Mouse (Mus musculus) kidney, postnatal 10 days (tissue): ENCODE results near the gene Pllp.

Experiments used
- DNase-seq: peaks from one replicate; pipeline ENCODE4 v3.0.0; 2021; ENCODE audit warnings: mixed read lengths

Pllp gene

DNA sequence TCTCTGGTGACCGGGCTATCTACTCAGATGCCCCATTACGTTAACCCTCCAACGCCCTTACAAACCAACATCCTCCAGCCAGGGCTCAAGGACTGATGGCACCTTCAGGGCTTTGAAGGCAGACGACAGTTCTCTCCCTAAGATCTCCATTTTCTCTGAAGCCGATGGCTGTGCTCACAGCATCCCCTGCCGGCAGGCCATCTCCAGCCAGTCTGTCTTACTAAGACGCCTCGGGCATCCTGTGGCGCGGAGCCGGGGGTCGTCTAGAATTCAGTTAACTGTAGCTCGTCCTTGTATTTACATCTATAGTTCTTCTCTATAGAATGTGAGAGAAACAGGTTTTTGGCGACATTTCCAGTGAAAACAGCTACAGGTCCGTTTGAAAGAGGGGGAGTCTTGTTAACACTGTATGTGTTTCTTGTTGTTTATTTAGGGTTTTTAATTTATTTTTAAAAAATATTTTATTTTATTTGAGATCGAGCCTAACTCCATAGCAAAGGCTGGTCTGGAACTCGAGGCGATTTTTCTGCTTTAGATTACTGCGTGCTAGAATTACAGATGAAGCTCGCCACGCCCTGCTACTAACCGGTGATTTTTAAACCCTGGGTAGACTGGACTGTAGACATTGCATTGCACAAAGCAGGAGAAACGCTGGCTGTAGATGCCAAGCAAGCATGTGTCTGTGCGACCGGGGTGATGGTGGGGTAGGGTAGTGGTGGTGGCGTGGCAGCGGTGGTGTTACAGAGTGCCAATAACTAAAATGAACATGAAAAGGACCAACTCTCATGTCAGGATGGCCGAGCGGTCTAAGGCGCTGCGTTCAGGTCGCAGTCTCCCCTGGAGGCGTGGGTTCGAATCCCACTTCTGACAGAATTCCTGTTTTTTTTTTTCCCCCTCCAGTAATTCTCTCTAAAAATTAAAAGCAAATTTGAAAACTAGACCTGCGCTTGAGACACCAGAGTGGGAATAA is 7.1 kb upstream of the Pllp start:
- DNase-seq, result peak; percentile 91

DNA sequence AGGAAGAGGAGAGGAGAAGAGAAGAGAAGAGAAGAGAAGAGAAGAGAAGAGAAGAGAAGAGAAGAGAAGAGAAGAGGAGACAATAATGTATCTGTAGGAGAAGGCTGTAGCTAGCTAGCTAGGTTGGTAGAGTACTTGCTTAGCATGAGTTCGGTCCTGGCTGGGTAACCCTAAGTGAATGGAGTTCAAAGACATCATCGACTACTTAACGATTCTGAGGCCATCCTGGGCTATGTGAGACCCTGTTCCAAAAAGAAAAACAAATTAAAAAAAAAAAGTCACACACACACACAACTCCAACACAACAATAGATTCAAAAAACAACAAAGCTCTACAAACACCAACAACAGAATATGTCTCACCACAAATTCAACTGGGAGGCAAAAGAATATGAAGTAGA is 6.1 kb upstream of the Pllp start:
- no peak for DNase-seq

DNA sequence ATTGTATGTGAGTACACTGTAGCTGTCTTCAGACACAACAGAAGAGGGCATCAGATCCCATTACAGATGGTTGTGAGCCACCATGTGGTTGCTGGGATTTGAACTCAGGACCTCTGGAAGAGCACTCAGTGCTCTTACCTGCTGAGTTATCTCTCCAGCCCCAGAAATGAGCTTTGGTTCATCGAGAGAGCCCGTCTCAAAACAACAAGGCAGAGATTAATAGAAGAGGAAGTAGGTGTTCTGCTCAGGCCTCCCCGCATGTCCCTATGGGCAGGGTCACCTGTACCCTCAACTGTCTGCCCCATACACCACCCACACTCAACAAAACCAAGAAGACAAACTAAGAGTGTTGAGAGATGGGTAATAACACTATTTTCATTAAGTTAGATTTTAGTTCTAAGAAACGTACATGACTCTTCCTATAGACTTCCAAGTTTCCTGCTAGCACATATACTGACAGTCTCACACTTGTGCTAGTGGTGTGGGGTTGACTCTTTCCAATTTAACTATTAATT is 4.4 kb upstream of the Pllp start:
- no peak for DNase-seq

DNA sequence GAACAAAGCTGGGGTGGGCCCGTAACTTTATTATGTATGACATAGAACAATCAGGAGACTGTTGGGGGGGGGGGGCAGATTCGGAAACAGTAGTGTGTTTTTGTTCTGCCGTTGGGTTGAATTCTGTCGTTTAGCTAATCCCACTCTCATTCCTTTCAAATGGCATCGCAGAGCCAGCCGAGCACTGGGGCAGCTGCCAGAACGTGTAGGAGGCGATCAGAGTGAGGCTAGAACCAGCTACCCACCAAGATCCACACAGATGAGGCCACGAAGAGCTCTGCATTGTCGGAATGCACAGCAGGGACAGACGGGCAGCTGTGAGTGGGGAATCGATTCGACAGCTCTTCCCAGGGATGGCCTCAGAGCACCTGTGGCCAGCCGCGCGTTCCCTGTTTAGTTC is 3.3 kb upstream of the Pllp start:
- DNase-seq, result no peak

DNA sequence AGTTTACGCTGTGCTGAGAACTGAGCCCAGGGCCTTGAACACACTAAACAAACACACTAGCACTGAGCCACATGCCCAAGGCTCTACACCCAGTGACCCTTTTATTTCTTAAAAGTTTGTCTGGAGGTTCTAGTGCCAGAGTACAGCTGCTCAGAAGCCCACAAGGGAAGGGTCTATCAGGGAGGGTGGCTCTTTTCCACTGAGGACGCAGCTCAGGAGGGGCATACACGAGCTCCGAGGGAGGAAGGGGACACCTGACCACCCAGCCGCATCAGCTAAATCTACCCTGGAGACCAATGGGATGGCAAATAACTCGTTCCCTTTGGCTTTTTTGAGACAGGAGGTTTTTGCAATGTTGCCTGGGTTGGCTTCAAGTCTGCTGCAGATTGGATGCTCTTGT is 1.9 kb upstream of the Pllp start:
- no peak for DNase-seq

DNA sequence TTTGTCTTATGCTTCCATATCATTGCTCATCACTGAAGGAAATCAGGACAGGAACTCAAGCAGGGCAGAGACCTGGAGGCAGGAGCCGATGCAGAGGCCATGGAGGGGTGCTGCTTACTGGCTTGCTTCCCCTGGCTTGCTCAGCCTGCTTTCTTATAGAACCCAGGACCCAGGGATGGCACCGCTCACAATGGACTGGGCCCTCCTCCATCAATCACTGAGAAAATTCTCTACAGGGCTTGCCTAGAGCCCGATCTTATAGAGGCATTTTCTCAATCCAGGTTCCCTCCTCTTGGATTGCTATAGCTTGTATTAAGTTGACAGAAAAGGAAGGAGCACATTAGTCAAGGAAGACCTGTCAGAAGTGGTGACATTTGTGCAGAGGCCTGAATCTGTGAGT is 488 bp upstream of the Pllp start:
- DNase-seq, result no peak

DNA sequence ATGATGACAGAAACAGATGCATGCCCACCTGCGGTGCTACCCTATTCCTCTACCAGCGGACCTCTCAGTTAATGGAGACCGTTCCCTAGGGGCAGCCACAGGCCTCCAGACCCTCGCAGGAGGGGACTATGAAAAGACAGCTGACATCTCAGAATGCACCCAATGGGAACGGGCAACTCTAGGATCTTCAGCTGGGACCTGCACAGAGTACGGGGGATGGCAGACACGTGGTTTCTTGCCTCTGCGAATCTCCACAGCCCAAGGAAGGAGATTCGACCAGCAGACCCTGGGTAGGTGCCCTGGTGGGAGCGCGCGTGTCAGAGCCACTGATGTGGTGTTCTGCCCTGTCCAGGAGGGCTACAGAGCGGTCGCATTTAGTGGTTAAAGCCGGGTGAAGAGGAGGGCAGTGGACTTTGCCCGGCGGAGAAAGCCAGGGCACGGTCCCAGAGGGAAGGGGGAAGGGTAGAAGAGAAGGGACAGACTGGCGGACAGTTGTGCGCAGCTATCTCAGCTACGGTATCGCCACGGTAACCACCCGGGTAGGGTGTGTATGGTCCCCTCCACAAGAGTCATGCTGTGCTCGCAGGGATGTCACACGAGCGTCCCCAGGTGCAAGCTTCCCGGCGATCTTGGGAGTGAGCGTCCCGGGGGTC is 611 bp downstream of the Pllp start:
- DNase-seq, result peak; percentile 57

DNA sequence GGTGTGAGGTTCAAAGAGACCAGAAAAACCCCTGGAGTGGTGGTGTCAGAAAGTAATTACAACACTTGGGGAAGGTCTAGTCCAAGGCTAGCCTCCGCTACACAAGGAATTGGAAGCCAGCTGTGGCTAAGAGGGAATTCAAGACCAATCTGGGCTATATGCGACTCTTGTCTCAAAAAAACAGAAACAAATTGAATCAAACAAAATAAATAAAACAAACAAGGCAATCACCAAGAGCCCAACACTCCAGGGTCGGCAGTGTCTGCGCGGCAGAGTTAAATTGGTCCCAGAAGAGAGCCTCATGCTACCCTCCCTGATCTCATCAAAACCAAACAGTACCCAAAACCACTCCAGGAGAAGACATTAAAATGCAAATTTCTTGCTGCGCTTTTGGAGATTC is 1.4 kb downstream of the Pllp start:
- no peak for DNase-seq

DNA sequence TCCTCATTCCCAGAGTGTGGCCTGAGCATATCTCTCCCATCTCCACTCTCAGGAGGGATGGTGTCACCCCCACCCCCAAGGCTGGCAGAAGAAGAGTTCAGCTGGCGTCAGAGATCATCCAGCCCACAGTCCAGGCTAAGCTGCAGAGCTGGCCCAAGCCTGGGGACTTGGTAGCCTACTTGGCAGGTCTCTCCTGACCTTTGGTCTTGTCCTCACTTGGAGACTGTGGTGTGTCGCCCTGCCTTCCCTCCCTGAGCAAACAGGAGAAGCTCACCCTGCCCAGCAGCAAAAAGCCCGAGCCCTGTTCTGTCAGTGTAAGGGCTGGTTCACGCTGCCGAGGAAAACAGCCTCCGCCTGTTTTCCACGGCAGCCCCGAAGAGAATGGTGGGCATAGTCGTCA is 10.1 kb downstream of the Pllp start:
- peak; percentile 41 for DNase-seq

DNA sequence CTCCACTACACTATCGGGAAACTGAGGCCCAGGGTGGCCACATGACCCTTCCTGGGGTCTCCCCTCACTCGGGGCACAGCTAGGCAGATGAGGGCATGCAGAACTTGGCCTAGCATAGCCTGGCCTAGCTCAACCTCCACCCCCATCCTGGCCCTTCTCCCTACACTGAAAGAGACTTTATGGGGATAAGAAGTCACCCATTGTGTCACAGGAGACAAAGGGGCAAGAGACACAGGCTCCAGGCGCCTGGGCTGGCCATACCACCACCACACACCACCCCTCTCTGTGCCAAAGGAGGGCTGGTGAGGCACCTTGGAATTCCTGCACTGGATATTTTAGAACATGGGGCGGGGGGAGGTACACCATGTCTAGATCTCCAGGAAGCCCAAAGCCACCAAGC is 11.8 kb downstream of the Pllp start:
- no peak for DNase-seq

DNA sequence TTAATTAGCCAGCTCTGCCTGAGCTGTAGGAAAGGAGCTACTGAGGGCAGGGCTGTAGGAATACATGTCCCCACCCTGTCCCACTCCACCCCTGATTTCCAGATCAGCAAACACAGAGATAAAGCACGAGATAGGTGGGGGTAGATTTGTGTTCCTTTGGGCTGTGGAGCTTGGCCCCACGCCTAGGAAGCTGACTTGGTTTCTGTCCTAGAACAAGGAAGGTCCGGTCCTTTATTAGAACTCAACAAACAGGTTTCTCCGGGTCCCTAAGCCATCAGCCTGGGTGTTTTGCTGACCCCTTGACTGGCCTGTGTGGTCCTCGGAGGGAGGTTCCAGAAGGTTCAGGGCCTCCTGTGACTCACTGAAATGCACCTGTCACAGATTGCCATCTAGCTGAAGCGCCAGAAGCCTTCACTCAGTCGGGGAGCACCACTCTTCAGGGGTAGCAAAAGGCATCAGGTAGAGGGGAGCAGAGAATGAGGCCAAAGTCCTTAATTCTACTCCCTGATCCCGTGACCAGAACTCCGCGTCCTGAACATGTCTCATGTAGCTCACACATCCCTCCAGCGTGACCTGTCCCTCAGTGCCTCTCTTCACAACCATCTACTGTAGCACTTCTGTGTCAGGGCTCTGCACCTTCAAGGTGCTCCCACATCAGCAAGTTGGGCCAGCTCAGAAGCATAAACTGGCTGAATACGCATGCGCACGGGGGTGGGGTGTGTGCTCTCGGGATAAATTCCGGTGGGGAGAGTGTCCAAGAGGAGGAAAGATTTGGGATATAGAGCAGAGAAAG is 13.2 kb downstream of the Pllp start:
- DNase-seq, result peak; percentile 30

DNA sequence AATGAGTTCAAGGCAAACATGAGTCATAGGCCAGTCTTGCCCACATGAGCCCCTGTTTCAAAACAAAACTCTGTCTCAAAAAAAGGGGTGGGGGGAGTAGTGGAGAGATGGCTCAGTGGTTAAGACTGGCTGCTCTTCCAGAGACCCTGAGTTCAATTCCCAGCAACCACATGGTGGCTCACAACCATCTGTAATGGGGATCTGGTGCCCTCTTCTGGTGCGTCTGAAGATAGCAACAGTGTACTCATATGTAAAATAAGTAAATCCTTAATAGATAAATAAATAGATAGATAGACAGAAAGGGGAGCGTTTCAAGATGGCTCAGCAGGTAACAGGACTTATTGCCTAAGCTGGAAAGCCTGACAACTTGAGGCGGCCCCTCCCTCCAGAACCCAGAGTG is 15.7 kb downstream of the Pllp start:
- DNase-seq, result no peak

DNA sequence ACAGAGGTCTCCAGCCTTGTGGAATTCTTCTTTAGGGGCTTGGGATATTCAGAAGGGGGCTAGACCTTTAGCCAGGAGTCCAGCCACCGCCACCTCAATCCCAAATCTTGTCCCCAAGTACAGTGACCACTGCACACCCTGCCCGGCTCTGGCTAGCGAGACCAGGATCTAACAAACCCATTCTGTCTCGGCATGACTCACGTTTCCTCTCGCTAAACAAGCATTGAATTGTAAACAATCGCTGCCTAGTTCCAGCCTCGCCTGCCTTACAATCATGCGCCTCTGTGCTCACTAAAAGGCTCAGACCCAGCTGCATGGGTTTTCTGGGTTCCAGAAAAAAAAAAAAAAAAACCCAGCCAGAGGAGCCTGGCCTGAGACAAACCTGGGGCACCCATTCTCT is 17.5 kb downstream of the Pllp start:
- DNase-seq, result peak; percentile 39

DNA sequence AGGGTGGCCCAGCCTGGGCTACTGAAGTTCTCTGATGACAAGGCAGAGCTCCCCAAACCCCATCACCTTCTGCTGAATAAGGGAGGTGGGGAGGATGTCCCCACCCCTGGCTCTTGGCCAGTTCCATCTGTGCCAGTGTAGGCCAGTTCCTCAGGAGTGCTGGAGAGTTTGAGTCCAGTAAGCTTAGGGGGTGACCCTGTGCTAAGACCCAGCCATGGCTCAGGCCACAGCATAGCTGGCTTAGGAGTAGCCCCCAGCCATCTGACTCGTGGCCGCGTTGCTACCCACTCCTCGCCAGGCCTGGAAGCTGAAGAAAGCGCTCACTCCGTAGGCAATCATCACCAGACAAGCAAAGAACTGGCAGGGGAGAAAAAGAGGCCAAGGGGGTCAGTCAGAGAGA is 20.2 kb downstream of the Pllp start:
- no peak for DNase-seq

DNA sequence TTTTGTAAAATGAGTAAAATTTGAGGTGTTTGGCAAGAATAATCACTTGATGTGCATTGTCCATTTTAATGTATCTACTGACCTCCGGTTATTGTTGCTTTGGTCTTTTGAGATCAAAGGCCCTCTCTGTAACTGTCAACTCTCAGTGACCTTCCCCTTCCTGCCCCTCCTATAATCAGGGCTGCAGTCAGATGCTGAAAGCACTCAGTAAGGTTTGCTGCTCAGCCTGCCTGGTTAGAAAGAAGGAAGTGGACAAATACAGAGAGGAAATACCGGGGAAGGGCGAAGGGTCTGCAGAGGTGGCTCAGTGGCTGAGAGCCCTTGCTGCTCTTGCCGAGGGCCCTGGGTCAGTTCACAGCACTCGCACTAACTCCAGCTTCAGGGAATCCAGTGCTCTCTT is 21.7 kb downstream of the Pllp start:
- DNase-seq, result peak; percentile 32

DNA sequence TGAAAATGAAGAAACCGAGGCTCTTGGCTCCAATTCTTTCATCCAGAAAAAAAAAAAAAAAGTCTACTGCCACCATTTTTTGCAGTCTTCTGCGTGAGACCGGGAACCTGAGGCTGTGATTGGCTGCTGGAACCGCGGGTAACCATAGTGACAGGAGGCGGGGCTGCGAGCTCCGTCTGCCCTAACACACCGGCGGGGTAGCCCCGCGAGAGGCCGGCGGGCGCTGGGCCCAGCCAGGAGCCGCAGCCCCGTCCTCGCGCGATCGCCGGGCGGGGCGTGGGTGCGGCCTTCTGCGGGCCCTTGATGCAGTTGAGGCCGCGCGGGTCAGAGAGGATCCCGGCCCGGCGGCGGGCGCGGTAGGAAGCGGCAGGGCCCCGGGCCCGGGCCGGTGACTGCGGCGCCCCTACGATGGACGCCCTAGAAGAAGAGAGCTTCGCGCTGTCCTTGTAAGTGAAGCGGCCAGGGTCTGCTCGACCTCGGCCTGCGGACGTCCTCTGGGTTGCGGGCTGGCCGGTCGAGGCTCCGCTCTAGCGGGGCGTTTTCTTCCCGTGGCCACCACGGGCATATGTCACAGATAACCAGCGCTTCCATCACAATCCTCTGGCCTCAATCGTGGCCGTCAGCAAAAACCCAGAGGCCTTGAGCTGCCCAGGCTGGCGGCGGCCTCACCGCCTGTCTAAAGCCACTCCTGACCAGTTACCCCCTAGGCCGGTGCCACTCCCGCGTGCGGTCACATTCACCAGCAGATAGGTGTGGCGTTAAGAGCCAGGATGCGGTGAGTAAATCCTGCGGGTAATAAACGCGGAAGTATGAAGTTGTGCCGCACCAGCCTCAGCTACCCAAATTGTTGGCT is 29.4 kb downstream of the Pllp start, which contains the start of gene Arl2bp:
TSS of gene Arl2bp (plus strand) at position 145 of the 853 bp plus-strand sequence.
- peak; percentile 97 for DNase-seq

DNA sequence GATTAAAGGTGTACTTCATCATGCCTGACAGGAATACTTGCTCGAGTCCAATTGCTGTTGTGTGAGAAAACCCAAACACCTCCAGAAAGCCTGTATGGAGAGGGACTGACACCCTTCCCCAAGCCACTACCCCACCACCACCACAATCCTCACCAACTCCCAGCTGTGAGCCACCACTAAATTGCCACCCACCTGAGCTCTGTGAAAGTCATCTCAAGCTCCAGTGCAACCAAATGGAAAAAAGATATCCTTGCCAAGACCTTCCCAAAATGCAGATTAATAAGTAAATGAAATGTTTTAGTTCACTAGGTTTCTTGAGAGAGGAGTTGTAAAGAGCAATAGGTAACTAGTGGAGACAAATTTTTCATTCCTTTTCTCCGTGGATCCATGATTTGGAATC is 31.4 kb downstream of the Pllp start:
- DNase-seq, result peak; percentile 12

DNA sequence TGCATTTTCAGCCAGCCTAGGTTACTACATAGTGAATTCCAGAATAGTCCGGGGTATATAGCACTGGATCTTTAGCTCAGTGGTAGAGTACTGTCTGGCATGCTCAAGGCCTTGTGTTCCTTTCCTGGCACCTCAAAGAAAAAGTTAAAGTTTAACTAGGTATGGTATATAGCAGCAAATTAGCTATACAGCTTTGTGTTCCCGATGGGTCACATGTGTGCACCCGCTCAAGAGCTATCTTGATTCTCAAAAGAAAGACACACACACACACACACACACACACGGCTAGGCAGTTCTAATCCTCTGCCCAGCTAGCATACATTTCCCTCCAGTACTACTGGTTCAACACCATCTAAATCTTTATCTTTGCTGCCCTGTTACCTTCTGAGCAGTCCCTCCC is 35.7 kb downstream of the Pllp start:
- DNase-seq, result no peak

DNA sequence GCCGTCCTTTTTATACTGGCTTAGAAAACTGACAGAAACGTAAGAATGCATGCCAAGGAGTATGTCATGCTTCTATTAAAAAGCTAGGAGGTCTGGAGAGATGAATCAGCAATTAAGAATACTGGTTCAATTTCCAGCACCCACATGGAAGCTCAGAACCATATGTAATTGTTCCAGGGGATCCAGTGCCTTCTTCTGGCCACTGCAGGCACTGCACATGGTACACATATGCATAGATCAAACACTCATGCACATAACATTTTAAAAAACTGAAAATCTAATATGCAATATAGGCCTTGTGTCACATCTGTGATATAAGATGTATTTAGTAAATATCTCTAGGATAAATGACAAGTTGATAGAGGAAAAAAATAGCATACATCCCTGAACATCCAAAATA is 38.0 kb downstream of the Pllp start:
- DNase-seq, result no peak

DNA sequence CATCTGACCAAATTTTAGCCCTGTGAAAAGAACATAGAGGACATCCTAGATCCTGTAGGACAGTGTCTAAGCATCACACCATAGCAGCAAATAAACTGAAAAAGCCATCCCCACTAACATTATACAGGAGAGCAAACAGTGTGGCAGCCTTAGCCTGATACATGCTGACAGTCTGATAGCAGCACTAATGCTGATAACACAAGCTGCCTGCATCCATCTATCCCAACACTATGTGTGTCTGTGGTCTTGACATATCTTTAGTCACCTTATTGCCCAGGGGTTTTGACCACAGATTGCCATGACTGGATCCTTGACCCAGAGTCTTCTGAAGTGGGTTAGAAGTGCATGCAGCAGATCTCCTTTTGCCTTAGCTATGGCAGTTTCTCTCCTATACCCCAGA is 41.1 kb downstream of the Pllp start:
- no peak for DNase-seq

DNA sequence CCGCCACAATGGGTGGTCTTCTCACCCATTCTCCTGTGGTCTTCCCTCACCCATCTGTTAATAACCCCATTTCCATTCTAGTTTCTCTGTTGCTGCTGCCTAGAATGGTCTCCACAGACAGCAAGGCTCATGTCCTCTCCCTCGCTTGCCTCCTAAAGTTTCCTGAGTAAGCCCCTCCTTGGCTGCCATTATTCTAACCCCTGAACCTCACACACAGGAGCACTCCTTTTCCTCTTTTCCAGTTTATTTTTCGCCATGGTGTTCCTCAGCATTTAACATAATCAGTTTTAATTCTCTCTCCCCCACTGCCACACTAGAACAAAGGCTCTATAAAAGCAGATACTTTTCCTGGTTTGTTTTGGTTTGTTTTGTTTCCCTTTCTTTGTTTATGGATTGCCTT is 43.1 kb downstream of the Pllp start:
- DNase-seq, result no peak

DNA sequence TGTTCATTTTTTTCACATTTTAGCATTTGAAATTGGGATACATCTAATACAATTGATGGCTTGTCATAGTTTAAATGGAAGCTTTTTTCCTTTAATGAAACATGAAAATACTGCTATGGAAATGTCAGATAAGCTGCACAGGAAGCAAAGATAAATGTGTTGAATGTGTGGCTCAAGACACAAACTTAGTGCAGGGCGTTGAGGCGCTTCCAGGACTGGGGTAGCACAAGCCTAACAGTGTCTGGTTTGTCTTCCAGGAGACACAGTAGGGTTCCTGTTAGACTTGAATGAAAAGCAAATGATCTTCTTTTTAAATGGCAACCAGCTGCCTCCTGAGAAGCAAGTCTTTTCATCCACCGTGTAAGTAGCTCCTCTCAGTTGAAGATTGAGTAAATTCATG is 46.6 kb downstream of the Pllp start:
- DNase-seq, result no peak
